Mouse (Mus musculus) E14TG2a.4 (cell line): ENCODE measurements around the gene Ttc22.

ENCODE experiments used
- CTCF ChIP-seq: conservative IDR thresholded peaks from 2 replicates; pipeline ENCODE4 v1.5.1; 2014; ENCODE audit warnings: low read length
- NANOG ChIP-seq: IDR thresholded peaks from 2 replicates; pipeline ENCODE4 v1.6.1; 2014; ENCODE audit warnings: borderline replicate concordance, low read length, mixed read lengths

GRCm38 (mm10) chr4:106621428-106621827 lies 804 bp upstream of the Ttc22 start:
- TF ChIP-seq CTCF: no peak
- no peak for TF ChIP-seq NANOG
